Mouse (Mus musculus) brown adipose tissue, adult 24 weeks (tissue): ENCODE results near the gene Fam114a2. TPM values are rescaled to one million over a fixed set of nuclear protein-coding genes. Genes with fewer than 3 reads are reported as not detected.
"Not testable (repeated sequence)": the region's sequence is repeated elsewhere in the genome, so short reads cannot be mapped to it uniquely, and the experiment has no call there.

Source experiments
- H3K27ac ChIP-seq: fragments of 200-500 bp; replicated peaks from 2 replicates; pipeline ENCODE4 v1.5.1; 2012; ENCODE audit warnings: low read depth, mild to moderate bottlenecking, low read length
- H3K4me1 ChIP-seq: fragments of 200-500 bp; 2 replicates; pipeline ENCODE4 v1.6.1; 2012; ENCODE audit warnings: low read length, mixed read lengths; ENCODE audit not compliant: control insufficient read depth, insufficient read depth, insufficient read length
- H3K4me3 ChIP-seq: fragments of 200-500 bp; 2 replicates; pipeline ENCODE4 v1.5.1; 2012; ENCODE audit warnings: low read depth, mild to moderate bottlenecking, low read length, moderate library complexity; ENCODE audit not compliant: insufficient read depth
- polyA plus RNA-seq: library from polyadenylated mRNA; stranded (reverse); fragments of >200 nt; gene quantifications from 2 replicates; pipeline ENCODE4 v1.2.4, GENCODE M21; 2012; ENCODE audit not compliant: missing spikeins, insufficient read depth, insufficient read length

The Fam114a2 gene
- polyA plus RNA-seq, result 28.8 and 31.0 TPM in 2 replicates

DNA sequence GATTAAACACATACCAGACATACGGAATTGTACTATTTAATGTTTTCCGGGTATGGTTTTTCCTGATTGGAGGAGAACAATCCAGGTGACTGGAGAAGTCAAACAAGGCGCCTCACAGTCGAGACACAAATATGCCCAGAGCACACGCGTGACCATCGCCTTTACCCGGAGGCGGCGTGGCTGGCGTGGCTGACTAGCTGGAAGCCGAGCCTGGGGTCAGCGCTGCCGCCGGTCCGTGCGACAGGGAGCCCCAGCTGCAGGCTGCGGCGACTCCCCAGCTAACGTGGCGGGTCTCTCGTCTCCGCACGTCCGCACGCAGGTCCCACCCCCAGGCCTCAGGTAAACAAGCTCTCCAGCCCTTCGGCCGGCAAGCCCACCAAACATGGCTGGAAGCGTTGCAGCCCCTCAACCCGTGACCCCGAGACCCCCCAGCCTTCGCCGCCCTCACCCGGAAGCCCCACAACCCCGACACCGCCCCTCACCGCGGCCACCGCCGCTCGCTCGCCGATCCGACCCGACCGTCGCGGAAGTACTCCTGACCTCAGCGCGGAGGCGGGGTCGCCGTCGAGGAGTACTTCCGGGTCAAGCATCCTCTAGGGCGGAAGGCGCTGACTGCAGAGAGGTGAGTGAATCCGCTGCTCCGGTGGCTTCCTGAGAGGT is at the start of gene Fam114a2, which contains the start of gene Mfap3:
Gene Fam114a2 (minus strand): TSS at position 527 of the 660 bp plus-strand sequence.
Gene Mfap3 (plus strand): TSS at position 574 of the 660 bp plus-strand sequence.
- Histone ChIP-seq H3K4me3 (peak within 1 kb of the TSS; percentile 100), H3K4me1 (peaks cover 3% of the 10 kb centered on the region)

DNA sequence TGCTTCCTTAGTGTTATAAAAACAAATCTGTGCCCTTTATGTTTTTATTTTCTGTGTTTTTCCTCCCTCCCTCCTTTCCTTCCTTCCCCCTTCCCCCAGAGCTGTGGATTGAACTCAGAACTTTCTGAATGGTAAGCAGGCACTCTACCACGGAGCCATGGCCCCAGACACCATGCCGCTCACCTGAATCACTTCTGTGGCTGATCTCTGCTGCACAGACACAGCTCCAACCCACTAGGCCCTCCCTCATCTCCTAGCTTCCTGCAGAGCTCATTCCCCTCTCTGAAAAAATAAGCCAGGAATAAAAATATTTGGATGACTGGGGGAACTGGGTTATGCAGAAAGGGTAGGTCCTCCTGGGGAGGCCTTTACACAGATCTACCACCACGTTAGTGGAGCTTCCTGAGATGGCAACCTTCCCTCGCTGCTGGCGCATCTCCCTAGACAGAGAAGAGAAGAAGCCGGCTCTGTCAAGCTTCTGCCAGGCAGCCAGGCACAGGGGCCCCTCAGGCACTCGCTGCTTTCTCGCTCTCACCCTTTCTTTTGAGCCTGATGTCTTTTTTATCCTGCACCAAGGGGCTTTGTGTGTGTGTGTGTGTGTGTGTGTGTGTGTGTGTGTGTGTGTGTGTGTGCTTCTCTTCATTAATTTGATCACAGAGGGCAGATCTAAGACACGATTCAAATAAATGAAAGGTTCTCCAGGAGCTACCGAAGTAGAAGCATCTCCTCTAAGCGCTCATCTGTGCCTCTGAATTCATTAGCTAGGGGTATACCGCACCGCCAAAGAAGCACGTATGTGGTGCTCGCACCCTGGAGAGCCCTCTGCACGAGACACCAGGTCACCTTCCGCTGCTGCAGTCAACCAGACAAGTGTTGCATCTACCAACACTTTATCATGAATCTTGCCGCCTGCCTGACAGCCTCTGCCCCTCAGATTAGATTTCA is 47.9 kb upstream of the Fam114a2 start:
- Histone ChIP-seq H3K27ac (no peak overlapping the region), H3K4me1 (no peaks in the 10 kb centered on the region), H3K4me3 (no peak overlapping the region)

More for the DNA sequence above, at the start of gene Fam114a2, which contains the start of gene Mfap3:
- peak within 1 kb of the TSS; percentile 39 for H3K27ac ChIP-seq

DNA sequence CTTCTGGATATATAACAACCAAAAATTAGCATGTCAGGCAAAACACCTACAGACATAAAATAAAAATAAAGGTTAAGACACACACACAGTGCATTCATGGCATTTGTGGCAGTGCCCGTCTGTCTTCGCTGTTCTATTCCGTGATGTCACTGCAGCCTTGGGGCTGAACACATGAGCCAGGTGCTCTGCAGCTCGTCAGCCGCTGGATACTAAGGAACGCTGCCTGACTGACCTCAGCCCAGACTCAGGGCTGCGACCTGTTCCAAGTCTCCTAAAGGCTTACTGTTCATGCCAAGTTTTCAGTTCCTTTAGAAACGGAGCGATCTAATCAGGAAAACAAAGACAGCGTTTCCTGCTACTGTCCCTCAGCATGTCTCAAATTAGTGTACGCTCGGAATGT is 46.1 kb upstream of the Fam114a2 start:
- H3K4me1 ChIP-seq, result no peaks in the 10 kb centered on the region
- H3K4me3 ChIP-seq, result no peak overlapping the region
- H3K27ac ChIP-seq, result no peak overlapping the region

DNA sequence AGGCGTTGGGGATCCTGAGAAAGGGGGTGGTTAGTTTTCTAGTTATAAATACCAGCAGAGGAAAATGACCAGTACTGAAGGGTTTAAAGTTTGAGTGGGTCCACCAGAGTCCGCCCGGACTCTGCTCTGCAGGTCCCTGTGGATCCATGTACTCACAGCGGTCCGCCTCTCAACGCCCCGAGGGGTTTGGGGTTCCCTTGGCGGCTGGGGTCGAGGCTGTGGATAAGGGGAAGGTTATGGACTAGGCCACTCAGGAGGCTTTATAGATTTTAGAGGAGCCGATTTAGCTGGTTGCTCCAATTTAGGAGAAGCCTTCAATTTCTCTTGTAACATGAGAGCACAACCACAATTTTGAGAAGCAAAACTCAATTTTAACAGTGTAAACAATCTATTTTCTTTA is 39.5 kb upstream of the Fam114a2 start:
- not testable (repeated sequence) for H3K27ac ChIP-seq, H3K4me1 ChIP-seq, H3K4me3 ChIP-seq

DNA sequence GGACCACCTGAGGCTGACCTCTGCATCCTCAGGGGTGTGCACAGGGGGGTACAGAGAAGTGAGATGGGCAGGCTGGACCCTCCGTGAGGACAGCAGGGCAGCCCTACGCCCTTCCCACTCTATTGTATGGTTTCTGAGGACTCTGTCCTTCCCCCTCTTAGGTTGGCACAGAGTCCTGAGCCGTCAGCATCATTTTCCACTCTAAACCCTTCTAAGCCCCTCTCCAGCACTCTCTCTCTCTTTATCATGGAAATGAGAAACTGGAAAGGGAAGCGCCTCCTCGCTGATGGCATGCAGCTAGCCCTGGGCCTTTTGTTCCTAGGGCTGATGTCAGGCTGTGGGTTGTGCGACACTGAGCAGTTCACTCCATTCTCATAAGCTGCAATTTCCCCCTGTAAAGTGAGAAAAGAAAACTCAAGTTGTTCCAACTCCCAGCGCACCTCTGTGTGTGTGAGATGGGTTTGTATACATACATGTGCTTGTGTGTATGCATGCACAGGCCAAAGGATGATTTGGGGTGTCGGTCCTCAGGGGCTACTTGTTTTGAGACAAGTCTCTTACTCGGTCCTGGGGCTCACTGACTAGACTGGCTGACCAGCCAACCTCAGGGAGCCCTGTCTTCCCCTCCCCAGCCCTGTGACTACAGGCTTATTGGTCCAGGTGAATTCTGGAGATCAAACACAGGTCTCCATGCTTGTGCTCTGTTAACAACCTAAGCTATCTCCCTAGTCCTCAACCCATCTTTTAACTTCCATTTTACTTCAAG is 34.8 kb upstream of the Fam114a2 start:
- Histone ChIP-seq H3K27ac (no peak overlapping the region), H3K4me3 (no peak overlapping the region)

DNA sequence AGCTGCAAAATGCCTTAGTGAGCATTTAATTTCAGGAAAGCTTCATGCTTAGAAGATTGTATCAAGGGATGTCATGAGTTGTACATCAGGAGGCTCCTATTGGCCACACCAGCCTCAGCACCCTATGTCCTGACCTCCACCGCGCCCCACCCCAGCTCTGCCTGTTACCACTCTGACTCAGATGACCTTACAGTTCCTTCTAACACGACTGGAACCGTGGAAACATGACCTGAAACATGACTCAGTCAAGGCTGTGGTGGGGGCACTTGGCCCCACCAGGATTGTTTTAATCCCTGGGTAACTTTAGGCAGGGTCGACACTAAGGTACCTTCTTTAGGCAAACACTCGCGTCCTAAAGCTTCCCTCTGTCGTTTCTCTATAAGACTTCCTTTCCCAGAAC is 32.6 kb upstream of the Fam114a2 start:
- Histone ChIP-seq H3K27ac (no peak overlapping the region), H3K4me3 (no peak overlapping the region), H3K4me1 (no peaks in the 10 kb centered on the region)

More for the DNA sequence above, 34.8 kb upstream of the Fam114a2 start:
- H3K4me1 ChIP-seq, result no peaks in the 10 kb centered on the region

DNA sequence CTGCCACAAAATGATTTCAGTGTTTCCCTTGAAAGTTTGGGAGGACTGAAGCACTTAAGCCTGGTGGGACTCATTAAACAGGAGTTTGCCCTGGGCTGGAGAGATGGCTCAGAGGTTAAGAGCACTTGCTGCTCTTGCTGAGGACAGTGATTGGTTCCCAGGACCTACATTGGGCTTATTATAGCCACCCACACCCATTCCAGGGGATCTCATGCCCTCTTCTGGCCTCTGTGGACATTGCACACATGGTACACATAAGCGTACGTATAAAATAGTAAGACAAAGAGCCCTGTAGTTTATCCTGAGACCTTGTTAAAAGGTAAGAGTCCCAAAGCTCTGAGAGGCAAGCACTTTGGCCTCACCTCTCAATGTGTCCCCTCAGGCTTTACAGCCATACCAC is 31.8 kb upstream of the Fam114a2 start:
- Histone ChIP-seq H3K4me1 (no peaks in the 10 kb centered on the region), H3K4me3 (no peak overlapping the region), H3K27ac (no peak overlapping the region)

DNA sequence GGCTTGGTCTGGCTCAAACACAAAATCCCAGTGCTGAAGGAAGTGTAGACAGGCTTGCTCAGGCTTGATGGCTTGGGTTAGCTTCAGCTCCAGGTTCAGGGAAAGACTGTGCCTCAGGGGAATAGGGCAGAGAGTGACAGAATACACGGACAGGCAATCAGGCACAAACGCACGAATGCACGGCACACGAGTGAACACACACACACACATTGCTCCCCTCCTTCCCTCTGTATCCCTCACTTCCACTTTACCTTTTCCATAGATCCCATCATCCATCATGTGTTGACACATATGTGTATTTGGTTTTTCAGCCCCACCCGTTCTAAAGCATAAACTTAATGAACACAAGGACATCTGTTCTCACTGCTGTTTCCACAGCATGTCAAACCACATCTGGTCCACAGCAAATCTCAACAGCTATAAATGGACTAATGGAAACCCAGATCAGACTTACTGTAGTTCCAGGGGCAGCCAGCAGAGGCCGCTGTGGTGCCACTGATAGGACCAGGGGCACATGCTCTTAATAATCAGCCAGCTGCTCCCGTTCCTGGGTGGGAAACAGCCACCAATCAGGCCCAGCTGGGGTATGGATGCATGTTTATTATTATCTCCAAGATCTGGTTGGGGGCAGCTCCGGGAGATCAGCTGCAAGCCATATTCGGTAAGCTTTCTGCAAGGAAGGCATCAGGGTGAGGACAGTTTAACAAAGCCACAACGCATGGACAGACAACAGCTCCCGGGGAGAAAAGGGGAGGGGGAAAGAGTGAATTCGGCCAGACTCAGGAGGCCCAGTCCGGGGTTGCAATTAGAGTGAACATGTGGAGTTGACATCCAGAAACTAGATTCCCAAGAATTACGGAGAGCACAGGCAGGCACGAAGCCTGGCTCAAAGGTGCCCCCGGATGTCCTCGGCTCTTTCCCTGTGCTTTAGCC is 30.5 kb upstream of the Fam114a2 start:
- H3K4me3 ChIP-seq, result no peak overlapping the region

DNA sequence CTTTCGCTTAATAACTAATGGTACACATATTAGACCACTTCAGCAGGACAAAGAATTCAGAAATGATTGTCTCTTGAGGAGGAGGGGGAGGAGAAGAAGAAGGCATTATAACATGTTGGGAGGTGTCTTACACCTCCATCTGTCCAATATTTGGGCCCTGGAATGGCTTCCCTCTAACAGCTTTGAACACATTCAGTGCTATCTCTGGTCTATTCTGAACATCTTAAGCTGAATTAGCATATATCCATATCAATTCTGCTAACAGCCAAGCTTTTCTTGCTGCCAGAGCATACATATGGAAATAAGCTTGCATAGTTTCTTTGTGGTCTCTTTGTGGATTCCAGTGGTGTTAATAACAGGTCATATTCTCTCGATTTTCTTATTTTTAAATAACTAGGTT is 22.3 kb upstream of the Fam114a2 start:
- no peak overlapping the region for H3K27ac ChIP-seq
- no peaks in the 10 kb centered on the region for H3K4me1 ChIP-seq
- H3K4me3 ChIP-seq, result no peak overlapping the region

More for the DNA sequence above, 30.5 kb upstream of the Fam114a2 start:
- Histone ChIP-seq H3K27ac (no peak overlapping the region), H3K4me1 (no peaks in the 10 kb centered on the region)

DNA sequence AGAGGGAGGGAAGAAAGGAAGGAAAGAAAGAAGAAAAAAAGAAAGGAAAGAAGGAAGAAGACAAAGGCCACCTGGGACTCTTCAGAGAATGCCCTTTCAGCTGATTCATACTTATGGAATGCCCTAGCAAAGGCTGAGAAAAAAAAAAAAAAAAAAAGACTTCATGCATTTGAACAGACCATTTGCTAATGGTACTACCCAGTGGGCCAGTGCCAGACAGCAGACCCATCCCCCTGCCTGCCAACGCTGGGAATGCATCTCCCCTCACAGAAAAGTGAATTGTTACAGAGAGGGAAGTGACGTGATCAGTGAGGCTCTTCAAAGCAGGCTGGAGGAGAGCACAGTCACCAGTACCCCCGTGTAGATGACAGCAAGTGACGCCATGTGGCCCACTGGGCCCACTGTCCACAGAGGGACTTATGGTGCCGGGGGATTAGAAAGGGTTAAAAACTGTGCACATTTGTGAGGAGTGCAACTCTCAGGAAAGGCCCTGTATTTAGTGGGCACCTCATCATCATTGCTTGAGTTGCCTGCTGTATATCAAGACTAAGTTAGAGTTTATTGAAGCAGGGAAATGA is 21.5 kb upstream of the Fam114a2 start:
- H3K4me3 ChIP-seq, result no peak overlapping the region

DNA sequence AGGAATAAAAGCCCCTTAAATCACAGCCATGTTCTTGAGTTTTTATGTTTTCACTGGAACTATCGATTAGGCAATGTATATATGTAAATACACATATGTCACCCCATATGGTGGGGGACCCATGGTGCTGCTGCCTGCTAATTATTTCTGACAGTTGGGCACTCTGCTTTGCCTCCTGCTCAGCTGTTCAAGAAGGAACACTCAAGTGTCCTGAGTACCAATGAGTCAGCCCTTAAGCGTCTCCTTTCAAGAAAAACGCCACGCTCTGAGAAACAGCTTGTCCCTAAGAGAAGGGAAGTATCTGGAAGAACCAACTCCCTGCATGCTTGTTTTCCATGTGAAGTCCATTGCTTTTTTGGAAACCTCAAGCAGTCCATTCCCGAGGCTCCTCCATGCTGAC is 17.5 kb upstream of the Fam114a2 start:
- Histone ChIP-seq H3K4me1 (peaks cover 8% of the 10 kb centered on the region; the same call in 1 of the 2 replicates), H3K27ac (no peak overlapping the region), H3K4me3 (no peak overlapping the region)

More for the DNA sequence above, 21.5 kb upstream of the Fam114a2 start:
- Histone ChIP-seq H3K27ac (no peak overlapping the region), H3K4me1 (no peaks in the 10 kb centered on the region)

DNA sequence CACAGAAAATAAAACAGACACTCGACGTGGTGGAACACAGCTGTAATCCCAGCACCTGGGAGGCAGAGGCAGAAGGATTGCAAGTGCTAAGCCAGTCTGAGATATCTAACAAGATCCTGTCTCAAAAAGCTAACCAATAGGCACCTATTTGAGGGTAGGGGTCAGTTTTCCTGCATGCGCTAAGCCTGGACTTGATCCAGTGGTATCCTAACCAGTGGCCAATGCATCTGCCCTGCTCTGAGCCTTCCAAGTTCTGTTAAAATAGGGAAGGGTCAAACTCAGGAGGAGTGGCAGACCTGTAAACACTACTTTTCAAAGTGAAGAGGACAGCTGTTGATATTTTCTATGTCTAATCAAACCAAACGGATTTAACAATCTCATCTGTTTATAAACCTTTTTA is 13.9 kb upstream of the Fam114a2 start:
- H3K4me1 ChIP-seq, result peaks cover 8% of the 10 kb centered on the region; the same call in 1 of the 2 replicates
- no peak overlapping the region for H3K27ac ChIP-seq
- H3K4me3 ChIP-seq, result no peak overlapping the region

DNA sequence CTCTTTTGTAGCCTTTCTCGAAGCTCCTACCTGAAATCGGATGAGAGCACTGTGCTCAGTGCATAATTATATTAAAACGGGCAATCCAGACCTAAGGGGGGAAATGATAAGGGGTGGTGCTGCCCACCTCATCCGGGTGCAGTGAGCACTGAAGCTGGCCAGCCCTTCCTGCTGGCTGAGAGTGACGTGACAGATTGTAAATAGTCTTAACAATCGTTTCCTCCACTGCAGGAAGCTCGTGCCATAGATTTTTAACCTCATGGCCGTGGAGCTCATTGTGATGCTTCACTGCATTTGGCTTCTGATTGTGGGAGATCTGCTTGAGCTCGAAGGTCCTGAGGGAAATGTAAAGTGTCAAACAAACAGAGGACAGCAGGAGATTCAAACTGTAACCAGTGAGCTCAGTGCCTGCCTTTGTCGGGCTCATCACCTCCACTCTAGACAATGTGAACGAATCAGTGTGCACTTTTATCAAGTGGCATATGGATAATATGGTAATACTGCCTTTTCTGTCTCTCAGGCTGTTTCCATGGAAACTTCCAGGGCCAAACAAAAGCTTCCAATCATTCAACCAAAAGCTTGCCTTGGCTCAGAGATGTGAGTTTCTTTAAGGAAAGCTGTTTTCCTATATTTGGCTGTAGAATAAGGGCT is 13.0 kb upstream of the Fam114a2 start:
- peaks cover 8% of the 10 kb centered on the region; the same call in 1 of the 2 replicates for H3K4me1 ChIP-seq
- peak overlapping the region; percentile 55 for H3K27ac ChIP-seq

More for the DNA sequence above, 13.0 kb upstream of the Fam114a2 start:
- H3K4me3 ChIP-seq, result no peak overlapping the region
